Mouse (Mus musculus): ENCODE results near the gene Dll4.

The Dll4 gene

GRCm38 (mm10) chr2:119325568-119326143, at the start of gene Dll4:
Dll4 (plus strand) TSS chr2:119325784.
- DNase-seq (ENCODE audit: low spot score), result peak; percentile 24

DNA sequence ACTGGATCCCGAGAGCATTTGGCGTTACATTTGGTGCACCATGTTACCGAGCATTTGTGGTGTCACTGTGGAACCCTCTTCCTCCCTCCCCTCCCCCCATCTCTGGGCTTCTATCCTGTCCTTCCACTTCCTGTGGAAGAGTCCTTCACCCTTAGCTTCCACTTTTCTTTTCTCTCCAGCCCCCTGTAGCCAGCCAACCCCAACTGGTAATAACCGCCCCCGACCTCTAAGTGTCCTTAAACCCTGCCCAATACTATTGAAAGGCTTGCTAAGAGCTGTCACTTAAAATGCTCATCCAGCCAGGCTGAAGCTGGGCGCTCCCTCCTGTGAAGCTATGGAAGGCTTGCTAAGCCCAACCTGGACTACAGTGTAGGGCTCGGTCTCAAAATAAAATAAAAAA, 48.7 kb upstream of the Dll4 start:
- no peak for DNase-seq (ENCODE audit: low spot score)

- DNase-seq (ENCODE audit: low spot score), result no peak
Measured at GRCm38 (mm10) chr2:119277810-119278209, 47.8 kb upstream of the Dll4 start.

DNA sequence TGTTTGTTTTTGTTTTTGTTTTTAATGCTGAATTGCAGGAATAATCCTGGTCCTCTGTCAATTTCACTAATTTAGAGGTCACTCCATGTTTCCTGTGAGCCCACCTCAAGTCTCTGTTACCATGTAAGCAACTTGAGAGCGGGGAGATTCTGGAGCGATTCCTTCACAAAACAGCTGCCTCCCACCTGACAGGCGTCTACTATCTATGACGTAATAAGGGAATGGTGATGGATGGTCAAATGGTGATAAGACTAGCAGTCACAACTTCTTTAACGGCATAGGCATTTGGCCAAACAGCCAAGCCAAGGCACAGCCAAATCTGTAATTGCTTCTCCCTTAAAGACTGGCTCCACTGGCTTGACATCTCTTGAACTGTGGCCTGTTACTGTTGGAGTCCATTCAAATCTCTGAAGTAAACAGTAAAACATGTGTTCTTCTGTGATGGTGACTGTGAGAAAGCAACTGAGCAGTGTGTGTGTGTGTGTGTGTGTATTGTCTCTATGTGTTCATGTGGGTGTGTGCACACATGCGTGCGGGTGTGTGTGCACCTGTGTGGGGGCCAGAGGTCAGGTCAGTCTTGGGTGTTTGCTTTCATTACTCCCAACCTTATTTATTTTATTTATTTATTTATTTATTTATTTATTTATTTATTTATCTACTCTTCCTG, 43.6 kb upstream of the Dll4 start:
- no peak for DNase-seq (ENCODE audit: low spot score)

GRCm38 (mm10) chr2:119287372-119287771, 38.2 kb upstream of the Dll4 start:
- DNase-seq (ENCODE audit: low spot score), result no peak

DNA sequence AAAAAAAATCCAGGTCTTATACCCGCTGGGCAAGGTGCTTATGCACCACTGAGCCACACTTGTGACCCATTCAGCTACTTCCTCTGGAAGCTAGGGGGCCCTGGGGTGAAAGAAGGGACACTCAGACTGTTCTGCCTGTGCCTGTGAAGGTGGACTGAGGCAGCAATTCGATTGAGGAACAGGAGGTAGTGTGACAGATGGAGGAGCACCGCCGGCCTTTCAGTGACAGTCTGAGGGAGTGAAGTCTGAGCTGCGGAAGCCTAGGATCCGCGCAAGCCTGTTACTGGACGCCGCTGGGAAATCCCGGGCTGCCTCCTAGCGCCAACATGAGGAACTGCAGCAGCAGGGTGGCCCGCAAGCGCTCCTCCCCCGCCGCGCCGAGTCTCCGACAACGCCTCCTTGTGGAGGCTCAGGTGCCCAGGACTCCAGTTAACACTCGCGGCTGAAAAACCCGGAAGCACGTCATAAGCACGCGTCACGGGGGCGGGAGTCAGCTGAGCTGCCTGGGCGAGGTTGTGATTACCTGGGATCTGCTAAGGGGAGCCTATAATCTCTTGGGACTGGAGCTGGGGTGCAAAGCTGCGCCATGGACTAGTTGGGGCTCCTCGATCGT, 37.2 kb upstream of the Dll4 start, which contains the start of gene Vps18:
Gene Vps18 (plus strand): TSS at position 471 of the 613 bp plus-strand sequence.
- peak; percentile 98 for DNase-seq (ENCODE audit: low spot score)

DNA sequence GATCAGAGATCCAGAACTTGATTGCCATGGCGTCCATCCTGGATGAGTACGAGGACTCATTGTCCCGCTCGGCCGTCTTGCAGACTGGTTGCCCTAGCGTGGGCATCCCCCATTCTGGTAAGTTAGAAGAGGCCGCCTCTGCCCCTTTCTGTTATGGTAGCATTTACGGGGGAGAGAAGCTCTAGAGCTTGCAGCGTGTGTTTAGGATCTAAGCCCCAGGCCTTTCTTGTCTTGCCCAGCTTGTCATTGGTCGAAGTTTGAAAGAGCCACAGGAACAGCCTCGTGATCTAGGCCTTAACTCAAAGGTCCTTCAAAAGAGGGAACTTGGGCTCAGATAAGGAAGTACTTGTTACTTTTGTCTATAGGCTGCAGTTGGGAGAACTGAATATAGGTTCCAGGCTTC, 36.6 kb upstream of the Dll4 start:
- no peak for DNase-seq (ENCODE audit: low spot score)

- no peak for DNase-seq (ENCODE audit: low spot score)
Measured at GRCm38 (mm10) chr2:119292281-119292680, 33.3 kb upstream of the Dll4 start.

DNA sequence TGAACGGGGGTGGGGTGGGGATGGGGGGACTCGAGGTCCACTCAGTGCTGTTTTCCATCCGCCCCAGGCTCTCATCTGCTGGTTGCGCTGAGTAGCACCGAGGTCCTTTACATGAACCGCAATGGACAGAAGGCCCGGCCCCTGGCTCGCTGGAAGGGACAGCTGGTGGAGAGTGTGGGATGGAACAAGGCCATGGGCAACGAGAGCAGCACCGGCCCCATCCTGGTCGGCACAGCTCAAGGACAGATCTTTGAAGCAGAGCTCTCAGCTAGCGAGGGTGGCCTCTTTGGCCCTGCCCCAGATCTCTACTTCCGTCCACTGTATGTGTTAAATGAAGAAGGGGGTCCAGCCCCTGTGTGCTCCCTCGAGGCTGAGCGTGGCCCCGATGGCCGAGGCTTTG, 32.7 kb upstream of the Dll4 start:
- DNase-seq (ENCODE audit: low spot score), result no peak

- DNase-seq (ENCODE audit: low spot score), result no peak
Measured at GRCm38 (mm10) chr2:119293311-119293710, 32.3 kb upstream of the Dll4 start.

- DNase-seq (ENCODE audit: low spot score), result no peak
Measured at GRCm38 (mm10) chr2:119293776-119294390, 31.7 kb upstream of the Dll4 start.

DNA sequence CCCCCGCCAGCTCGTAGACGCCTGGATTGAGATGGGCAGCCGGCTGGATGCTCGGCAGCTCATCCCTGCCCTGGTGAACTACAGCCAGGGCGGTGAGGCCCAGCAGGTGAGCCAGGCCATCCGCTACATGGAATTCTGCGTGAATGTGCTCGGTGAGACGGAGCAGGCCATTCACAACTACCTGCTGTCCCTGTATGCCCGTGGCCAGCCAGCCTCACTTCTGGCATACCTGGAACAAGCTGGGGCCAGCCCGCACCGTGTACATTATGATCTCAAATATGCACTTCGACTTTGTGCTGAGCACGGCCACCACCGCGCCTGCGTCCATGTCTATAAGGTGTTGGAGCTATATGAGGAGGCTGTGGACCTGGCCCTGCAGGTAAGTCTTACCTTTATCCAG, 31.2 kb upstream of the Dll4 start:
- DNase-seq (ENCODE audit: low spot score), result no peak

- DNase-seq (ENCODE audit: low spot score), result no peak
Measured at GRCm38 (mm10) chr2:119296756-119297155, 28.8 kb upstream of the Dll4 start.

DNA sequence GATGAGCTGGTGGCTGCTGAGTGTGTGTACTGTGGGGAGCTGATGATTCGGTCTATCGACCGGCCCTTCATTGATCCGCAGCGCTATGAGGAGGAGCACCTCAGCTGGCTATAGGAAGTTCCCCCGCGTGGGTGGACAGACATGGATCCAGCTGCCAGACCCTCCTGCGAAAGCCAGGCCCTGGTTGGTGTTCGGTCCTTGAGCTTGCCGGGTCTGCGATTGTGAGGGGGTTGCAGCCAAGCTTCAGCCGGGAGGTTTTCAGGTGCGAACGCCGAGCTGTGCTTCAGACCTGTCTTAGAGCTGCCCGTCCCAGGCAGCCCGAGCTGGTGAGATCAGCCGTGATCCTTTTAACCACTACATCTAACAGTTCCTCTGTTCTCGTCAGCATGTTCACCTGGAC, 28.1 kb upstream of the Dll4 start:
- no peak for DNase-seq (ENCODE audit: low spot score)

DNA sequence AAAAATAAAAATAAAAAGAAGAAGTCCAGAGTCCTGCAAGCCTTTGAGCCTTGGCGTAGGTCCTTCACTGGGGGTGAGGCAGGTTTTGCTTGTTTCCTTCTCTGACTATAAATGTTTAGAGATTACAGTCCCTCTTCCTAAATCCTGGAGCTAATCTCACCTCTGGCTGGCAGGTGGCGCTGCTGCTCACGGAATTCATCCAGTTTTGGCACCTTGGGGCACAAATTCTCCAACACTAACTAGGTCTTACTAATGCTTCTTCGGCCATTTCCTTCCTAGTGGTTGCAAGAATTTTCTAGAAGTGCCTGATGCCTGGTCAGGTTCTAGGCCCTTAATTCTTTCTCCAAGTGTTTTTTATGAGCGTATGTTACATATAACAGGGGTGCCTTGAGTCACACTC, 27.3 kb upstream of the Dll4 start:
- peak; percentile 44 for DNase-seq (ENCODE audit: low spot score)

- DNase-seq (ENCODE audit: low spot score), result no peak
Measured at GRCm38 (mm10) chr2:119298839-119299238, 26.7 kb upstream of the Dll4 start.

GRCm38 (mm10) chr2:119299981-119300818, 25.4 kb upstream of the Dll4 start:
- peak; percentile 85 for DNase-seq (ENCODE audit: low spot score)

DNA sequence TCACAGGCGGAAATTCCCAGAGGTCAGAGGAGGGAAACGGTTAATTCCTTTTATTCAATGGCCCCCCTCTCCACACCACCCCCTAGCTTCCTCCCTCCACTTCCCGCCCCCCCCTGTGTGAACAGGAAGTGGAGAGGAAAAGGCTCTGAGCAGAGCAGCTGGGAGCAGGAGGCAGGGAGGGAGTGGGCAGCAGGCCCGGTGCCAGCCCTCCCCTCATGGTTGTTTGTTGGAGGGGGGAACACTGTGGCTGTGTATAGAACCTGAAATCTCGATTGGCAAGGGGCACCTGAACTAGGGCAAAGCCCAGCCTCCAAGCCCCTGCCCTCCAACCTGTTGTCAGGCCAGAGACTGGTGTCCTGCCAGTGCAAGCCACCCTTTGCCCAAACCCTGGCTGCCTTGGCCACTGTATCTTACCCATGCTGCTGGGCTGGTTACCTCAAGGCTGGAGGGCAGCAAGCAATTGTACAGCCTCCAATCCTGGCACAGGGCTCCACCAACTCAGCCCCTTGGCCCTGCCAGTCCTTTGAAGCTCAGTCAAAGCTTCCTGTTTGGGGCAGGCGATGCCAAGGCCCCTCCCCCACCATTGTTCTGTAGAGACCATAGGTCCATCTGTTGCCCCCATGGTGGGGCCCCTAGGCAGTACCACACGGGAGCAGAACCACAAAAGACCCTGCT, 24.6 kb upstream of the Dll4 start:
- peak; percentile 21 for DNase-seq (ENCODE audit: low spot score)

- DNase-seq (ENCODE audit: low spot score), result no peak
Measured at GRCm38 (mm10) chr2:119302876-119303275, 22.7 kb upstream of the Dll4 start.

DNA sequence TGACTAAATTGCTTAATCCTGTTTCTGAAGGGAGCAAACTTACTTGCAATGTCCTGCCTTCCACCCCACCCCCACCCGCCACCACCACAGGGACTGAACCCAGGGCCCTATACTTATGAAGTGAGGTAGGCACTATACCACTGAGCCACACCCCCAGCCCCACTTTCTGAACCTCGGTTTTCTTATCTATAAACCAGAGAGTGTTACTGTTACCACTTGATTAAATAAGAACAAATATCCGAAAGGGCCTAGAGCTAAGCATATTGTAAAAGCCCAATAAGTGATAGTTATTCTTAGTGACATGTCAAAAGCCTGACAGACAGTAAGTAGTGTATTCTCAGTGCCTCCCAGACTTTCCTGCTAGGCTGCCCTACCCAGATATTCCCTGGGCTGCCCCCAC, 21.2 kb upstream of the Dll4 start:
- DNase-seq (ENCODE audit: low spot score), result no peak

GRCm38 (mm10) chr2:119304798-119305208, 20.8 kb upstream of the Dll4 start:
- no peak for DNase-seq (ENCODE audit: low spot score)

DNA sequence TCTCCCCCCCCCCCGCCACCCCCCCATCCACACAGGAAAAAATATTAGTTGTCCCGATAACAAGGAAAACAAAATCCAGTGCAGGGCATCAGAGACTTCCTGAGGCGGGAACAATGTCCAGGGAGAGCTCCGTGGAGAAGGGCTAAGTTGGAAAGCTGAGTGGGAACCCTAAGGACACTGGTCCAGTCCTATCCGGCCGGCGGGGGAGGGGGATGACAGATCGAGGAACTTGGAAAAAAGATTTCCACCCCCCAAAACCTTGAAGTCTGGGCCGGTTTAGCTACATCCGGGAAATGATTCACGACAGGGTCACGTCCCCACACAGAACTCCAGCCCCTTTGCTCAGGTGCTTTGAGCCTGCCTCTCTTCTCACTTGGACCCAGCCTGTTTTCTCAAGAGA, 14.0 kb upstream of the Dll4 start:
- DNase-seq (ENCODE audit: low spot score), result no peak

Measured in T-cell, adult 2 months (primary cell).